Mouse (Mus musculus) hindbrain, embryonic 10.5 days (tissue): ENCODE data around the gene Vgll1. TPM values are rescaled to one million over a fixed set of nuclear protein-coding genes. Genes with fewer than 3 reads are reported as not detected.

Experiments
- DNase-seq: peaks from one replicate; pipeline ENCODE4 v3.0.0-alpha.2; 2017; ENCODE audit warnings: low spot score
- H3K27ac ChIP-seq: fragments of 300-500 bp; sonication (generic); 2 replicates; pipeline ENCODE4 v1.5.1; 2016; ENCODE audit warnings: mild to moderate bottlenecking, moderate library complexity
- H3K27me3 ChIP-seq: fragments of 300-500 bp; sonication (generic); 2 replicates; pipeline ENCODE4 v1.6.1; 2016; ENCODE audit warnings: mild to moderate bottlenecking; ENCODE audit not compliant: poor library complexity, insufficient read depth, severe bottlenecking
- H3K36me3 ChIP-seq: fragments of 300-500 bp; sonication (generic); 2 replicates; pipeline ENCODE4 v1.6.1; 2016; ENCODE audit warnings: mild to moderate bottlenecking, moderate library complexity
- H3K4me1 ChIP-seq: fragments of 300-500 bp; sonication (generic); replicated peaks from 2 replicates; pipeline ENCODE4 v1.6.1; 2016; ENCODE audit warnings: mild to moderate bottlenecking
- H3K4me3 ChIP-seq: fragments of 300-500 bp; sonication (generic); 2 replicates; pipeline ENCODE4 v1.5.1; 2016; ENCODE audit warnings: mild to moderate bottlenecking, moderate library complexity
- H3K9me3 ChIP-seq: fragments of 300-500 bp; sonication (generic); 2 replicates; pipeline ENCODE4 v1.6.1; 2016; ENCODE audit warnings: mild to moderate bottlenecking, moderate library complexity
- WGBS: fragments of 180-500 bp; shearing (Covaris S2); methylation state at CpG from one replicate; pipeline ENCODE4 v1.1.7; 2016; 5-methylcytosine and 5-hydroxymethylcytosine counted together
- polyA plus RNA-seq: library from polyadenylated mRNA; unstranded; fragments of >200 nt; fragmentation: Nextera tagmentation; extraction: Ambion mirVana; gene quantifications from 2 replicates; pipeline ENCODE4 v1.2.1, GENCODE M21; 2016

Vgll1 gene
- 0.10 and 0.12 TPM in 2 replicates for polyA plus RNA-seq

- 81% methylated on average over 4 of the region's 4 CpGs for WGBS
- Histone ChIP-seq H3K27me3 (no peaks in the 10 kb centered on the region), H3K4me1 (no peaks in the 10 kb centered on the region)
Measured at GRCm38 (mm10) chrX:57087806-57088205, at the start of gene Vgll1. Gene Vgll1, plus strand, starts transcription at chrX:57088106.

GRCm38 (mm10) chrX:57042774-57043173 is 45.1 kb upstream of the Vgll1 start, which contains the start of gene Brs3:
Gene Brs3, plus strand, starts transcription at chrX:57043074.
- WGBS = 86% methylated on average over 5 of the region's 5 CpGs
- no peaks in the 10 kb centered on the region for H3K4me1 ChIP-seq
- no peaks in the 10 kb centered on the region for H3K36me3 ChIP-seq
- H3K9me3 ChIP-seq = no peaks in the 10 kb centered on the region
- H3K27ac ChIP-seq = no peak within 1 kb of the TSS
- DNase-seq = no peak
- no peak within 1 kb of the TSS for H3K4me3 ChIP-seq
- no peaks in the 10 kb centered on the region for H3K27me3 ChIP-seq

More at GRCm38 (mm10) chrX:57087806-57088205, at the start of gene Vgll1:
- Histone ChIP-seq H3K9me3 (no peaks in the 10 kb centered on the region), H3K36me3 (no peaks in the 10 kb centered on the region), H3K4me3 (no peak within 1 kb of the TSS), H3K27ac (no peak within 1 kb of the TSS)
- no peak for DNase-seq

- Histone ChIP-seq H3K27me3 (no peaks in the 10 kb centered on the region), H3K4me1 (no peaks in the 10 kb centered on the region), H3K4me3 (no peak overlapping the region), H3K27ac (no peak overlapping the region), H3K36me3 (no peaks in the 10 kb centered on the region), H3K9me3 (no peaks in the 10 kb centered on the region)
- DNase-seq = no peak
- WGBS = 84% methylated on average over 6 of the region's 6 CpGs
Measured at GRCm38 (mm10) chrX:57043869-57044268, 44.0 kb upstream of the Vgll1 start.

GRCm38 (mm10) chrX:57052848-57053173 is 35.1 kb upstream of the Vgll1 start:
- Histone ChIP-seq H3K4me3 (peak overlapping the region; percentile 60), H3K36me3 (peaks cover 10% of the 10 kb centered on the region), H3K27ac (peak overlapping the region; percentile 95), H3K4me1 (no peaks in the 10 kb centered on the region), H3K9me3 (no peaks in the 10 kb centered on the region), H3K27me3 (no peaks in the 10 kb centered on the region)
- no peak for DNase-seq
- 14% methylated on average over 4 of the region's 4 CpGs for WGBS

- no peaks in the 10 kb centered on the region for H3K4me1 ChIP-seq
- no peaks in the 10 kb centered on the region for H3K27me3 ChIP-seq
- H3K9me3 ChIP-seq = no peaks in the 10 kb centered on the region
- peak within 1 kb of the TSS; percentile 95 for H3K27ac ChIP-seq
- peak within 1 kb of the TSS; percentile 60 for H3K4me3 ChIP-seq
- DNase-seq = peak; percentile 83
- WGBS = 20% methylated on average over 81 of the region's 85 CpGs
- H3K36me3 ChIP-seq = peaks cover 10% of the 10 kb centered on the region
Measured at GRCm38 (mm10) chrX:57053174-57053992, 34.5 kb upstream of the Vgll1 start, which contains the start of gene Htatsf1. Gene Htatsf1, plus strand, starts transcription at chrX:57053583.

- Histone ChIP-seq H3K4me3 (peak overlapping the region; percentile 60), H3K27me3 (no peaks in the 10 kb centered on the region), H3K27ac (peak overlapping the region; percentile 95), H3K36me3 (peaks cover 10% of the 10 kb centered on the region), H3K9me3 (no peaks in the 10 kb centered on the region), H3K4me1 (no peaks in the 10 kb centered on the region)
- no peak for DNase-seq
- WGBS = 26% methylated on average over 11 of the region's 11 CpGs
Measured at GRCm38 (mm10) chrX:57053993-57054385, 33.9 kb upstream of the Vgll1 start.

GRCm38 (mm10) chrX:57081496-57081895 is 6.4 kb upstream of the Vgll1 start:
- no peak for DNase-seq
- Histone ChIP-seq H3K4me1 (no peaks in the 10 kb centered on the region), H3K36me3 (no peaks in the 10 kb centered on the region), H3K4me3 (no peak overlapping the region), H3K27me3 (no peaks in the 10 kb centered on the region), H3K9me3 (no peaks in the 10 kb centered on the region), H3K27ac (no peak overlapping the region)
- 87% methylated on average over 5 of the region's 5 CpGs for WGBS

GRCm38 (mm10) chrX:57103415-57103814 is 15.5 kb downstream of the Vgll1 start:
- H3K27me3 ChIP-seq = no peaks in the 10 kb centered on the region
- no peak overlapping the region for H3K4me3 ChIP-seq
- H3K4me1 ChIP-seq = no peaks in the 10 kb centered on the region
- no peaks in the 10 kb centered on the region for H3K9me3 ChIP-seq
- DNase-seq = no peak
- no peak overlapping the region for H3K27ac ChIP-seq
- no peaks in the 10 kb centered on the region for H3K36me3 ChIP-seq
- 100% methylated on average over 1 of the region's 1 CpGs for WGBS

- no peak for DNase-seq
- Histone ChIP-seq H3K27ac (no peak overlapping the region), H3K4me3 (no peak overlapping the region), H3K4me1 (no peaks in the 10 kb centered on the region), H3K36me3 (no peaks in the 10 kb centered on the region), H3K9me3 (no peaks in the 10 kb centered on the region), H3K27me3 (no peaks in the 10 kb centered on the region)
- WGBS = 91% methylated on average over 3 of the region's 3 CpGs
Measured at GRCm38 (mm10) chrX:57106956-57107355, 19.1 kb downstream of the Vgll1 start.

- Histone ChIP-seq H3K9me3 (no peaks in the 10 kb centered on the region), H3K4me1 (no peaks in the 10 kb centered on the region), H3K27me3 (no peaks in the 10 kb centered on the region), H3K27ac (no peak overlapping the region), H3K4me3 (no peak overlapping the region), H3K36me3 (no peaks in the 10 kb centered on the region)
- 86% methylated on average over 8 of the region's 8 CpGs for WGBS
- no peak for DNase-seq
Measured at GRCm38 (mm10) chrX:57118143-57118542, 30.2 kb downstream of the Vgll1 start.

GRCm38 (mm10) chrX:57120768-57121167 is 32.9 kb downstream of the Vgll1 start:
- no peak for DNase-seq
- H3K36me3 ChIP-seq = no peaks in the 10 kb centered on the region
- no peaks in the 10 kb centered on the region for H3K4me1 ChIP-seq
- H3K27ac ChIP-seq = no peak overlapping the region
- WGBS = 78% methylated on average over 1 of the region's 1 CpGs
- no peaks in the 10 kb centered on the region for H3K27me3 ChIP-seq
- no peak overlapping the region for H3K4me3 ChIP-seq
- no peaks in the 10 kb centered on the region for H3K9me3 ChIP-seq

GRCm38 (mm10) chrX:57130633-57131032 is 42.7 kb downstream of the Vgll1 start:
- Histone ChIP-seq H3K4me3 (no peak overlapping the region), H3K4me1 (no peaks in the 10 kb centered on the region), H3K27me3 (no peaks in the 10 kb centered on the region), H3K36me3 (no peaks in the 10 kb centered on the region), H3K9me3 (no peaks in the 10 kb centered on the region), H3K27ac (no peak overlapping the region)
- no peak for DNase-seq
- WGBS = 3% methylated on average over 1 of the region's 1 CpGs

- H3K36me3 ChIP-seq = no peaks in the 10 kb centered on the region
- no peak overlapping the region for H3K27ac ChIP-seq
- no peak overlapping the region for H3K4me3 ChIP-seq
- no peaks in the 10 kb centered on the region for H3K27me3 ChIP-seq
- no peaks in the 10 kb centered on the region for H3K9me3 ChIP-seq
- no peaks in the 10 kb centered on the region for H3K4me1 ChIP-seq
- DNase-seq = no peak
Measured at GRCm38 (mm10) chrX:57137627-57138026, 49.7 kb downstream of the Vgll1 start.
